Mouse (Mus musculus): Measurements from ENCODE around the gene Ikzf3. TPM values are rescaled to one million over a fixed set of nuclear protein-coding genes. Genes with fewer than 3 reads are reported as not detected.

The Ikzf3 gene
- polyA plus RNA-seq, 1 experiment from 2014 or later: 0.24 TPM

- Histone ChIP-seq H3K36me3 (peaks cover 24% of the 10 kb centered on the region), H3K4me3 (replicated peaks) (no peak overlapping the region), H3K27ac (no peak overlapping the region), H3K4me2 (replicated peaks) (no peak overlapping the region), H3K9me3 (no peaks in the 10 kb centered on the region), H3K4me1 (replicated peaks) (peaks cover 34% of the 10 kb centered on the region), H3K9ac (no peak overlapping the region), H3K27me3 (replicated peaks) (no peaks in the 10 kb centered on the region)
- WGBS: 79% methylated on average over 10 of the region's 10 CpGs
- ATAC-seq: no peak
Observed at GRCm38 (mm10) chr11:98418939-98419547, 126.8 kb downstream of the Ikzf3 start.

GRCm38 (mm10) chr11:98418273-98418672, 127.6 kb downstream of the Ikzf3 start:
- H3K9me3 ChIP-seq: no peaks in the 10 kb centered on the region
- no peak overlapping the region for H3K4me3 ChIP-seq (replicated peaks)
- no peak overlapping the region for H3K4me2 ChIP-seq (replicated peaks)
- H3K36me3 ChIP-seq: peaks cover 24% of the 10 kb centered on the region
- H3K27me3 ChIP-seq (replicated peaks): no peaks in the 10 kb centered on the region
- ATAC-seq: no peak
- whole genome bisulfite sequencing: 65% methylated on average over 6 of the region's 6 CpGs
- H3K27ac ChIP-seq: 0 out of 2 replicates have a peak overlapping the region, but pooled peaks have one; percentile 15
- H3K9ac ChIP-seq: no peak overlapping the region
- peaks cover 41% of the 10 kb centered on the region for H3K4me1 ChIP-seq (replicated peaks)

DNA sequence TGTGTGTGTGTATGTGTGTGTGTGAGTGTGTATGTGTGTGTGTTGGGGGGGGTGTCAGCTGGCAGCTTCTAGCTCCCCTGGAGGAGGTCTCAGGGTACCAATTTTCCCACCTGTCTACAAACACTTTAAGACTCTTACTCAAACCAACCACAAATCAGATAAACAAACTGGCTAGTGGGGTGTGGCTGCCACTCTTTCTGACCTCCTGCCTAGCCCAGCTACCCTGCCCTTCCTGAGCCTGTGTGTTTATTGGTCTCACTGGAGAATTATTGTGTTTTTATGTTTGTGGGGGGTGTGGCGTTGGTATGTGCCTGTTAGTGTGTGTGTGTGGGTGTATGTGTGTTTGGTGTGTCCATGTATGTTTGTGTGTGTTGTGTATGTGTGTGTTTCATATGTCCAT, 128.8 kb downstream of the Ikzf3 start:
- Histone ChIP-seq H3K9ac (no peak overlapping the region), H3K4me2 (replicated peaks) (no peak overlapping the region), H3K27ac (no peak overlapping the region), H3K4me1 (replicated peaks) (peaks cover 42% of the 10 kb centered on the region), H3K4me3 (replicated peaks) (no peak overlapping the region), H3K9me3 (no peaks in the 10 kb centered on the region), H3K27me3 (replicated peaks) (no peaks in the 10 kb centered on the region), H3K36me3 (peaks cover 13% of the 10 kb centered on the region; the same call in 1 of the 2 replicates)
- 58% methylated on average over 1 of the region's 1 CpGs for WGBS
- ATAC-seq: no peak

Other genes starting within 250 kb of the Ikzf3 start
- gene Neurod2, start 216.4 kb downstream of the Ikzf3 start, polyA plus RNA-seq (2015; fragmentation: Nextera tagmentation; extraction: Ambion mirVana): 0.09 TPM in 2 replicates
- 52.2 and 68.9 TPM in 2 replicates for gene Ppp1r1b, start 197.6 kb downstream of the Ikzf3 start, polyA plus RNA-seq (2015; fragmentation: Nextera tagmentation; extraction: Ambion mirVana)
- 39.4 and 39.7 TPM in 2 replicates for gene Stard3, start 187.7 kb downstream of the Ikzf3 start, polyA plus RNA-seq (2015; fragmentation: Nextera tagmentation; extraction: Ambion mirVana)
- gene Tcap, start 162.2 kb downstream of the Ikzf3 start, polyA plus RNA-seq (2015; fragmentation: Nextera tagmentation; extraction: Ambion mirVana): 0.25 TPM in 1 of 2 replicates, not detected in the other
- gene Pnmt, start 159.6 kb downstream of the Ikzf3 start, polyA plus RNA-seq (2015; fragmentation: Nextera tagmentation; extraction: Ambion mirVana): 0.19 TPM in 1 of 2 replicates, not detected in the other
- 15.5 and 16.7 TPM in 2 replicates for gene Pgap3, start 145.5 kb downstream of the Ikzf3 start, polyA plus RNA-seq (2015; fragmentation: Nextera tagmentation; extraction: Ambion mirVana)
- 31.9 and 35.1 TPM in 2 replicates for gene Erbb2, start 133.6 kb downstream of the Ikzf3 start, polyA plus RNA-seq (2015; fragmentation: Nextera tagmentation; extraction: Ambion mirVana)
- 202 and 212 TPM in 2 replicates for gene Mien1, start 107.0 kb downstream of the Ikzf3 start, polyA plus RNA-seq (2015; fragmentation: Nextera tagmentation; extraction: Ambion mirVana)
- gene Grb7, start 99.6 kb downstream of the Ikzf3 start, polyA plus RNA-seq (2015; fragmentation: Nextera tagmentation; extraction: Ambion mirVana): 71.0 and 73.7 TPM in 2 replicates
- gene Zpbp2, start 5.1 kb upstream of the Ikzf3 start, polyA plus RNA-seq (2015; fragmentation: Nextera tagmentation; extraction: Ambion mirVana): 0.53 and 0.60 TPM in 2 replicates
- 50.5 and 55.2 TPM in 2 replicates for gene Ormdl3, start 41.3 kb upstream of the Ikzf3 start, polyA plus RNA-seq (2015; fragmentation: Nextera tagmentation; extraction: Ambion mirVana)
- not detected in 2 replicates for gene Lrrc3c, start 52.3 kb upstream of the Ikzf3 start, polyA plus RNA-seq (2015; fragmentation: Nextera tagmentation; extraction: Ambion mirVana)
- gene Gm12355, start 79.6 kb upstream of the Ikzf3 start, polyA plus RNA-seq (2015; fragmentation: Nextera tagmentation; extraction: Ambion mirVana): 0.99 and 1.0 TPM in 2 replicates
- gene Gsdma3, start 80.3 kb upstream of the Ikzf3 start, polyA plus RNA-seq (2015; fragmentation: Nextera tagmentation; extraction: Ambion mirVana): not detected in 2 replicates
- gene Gsdma2, start 100.7 kb upstream of the Ikzf3 start, polyA plus RNA-seq (2015; fragmentation: Nextera tagmentation; extraction: Ambion mirVana): 0.20 and 0.21 TPM in 2 replicates
- gene Gsdma, start 118.3 kb upstream of the Ikzf3 start, polyA plus RNA-seq (2015; fragmentation: Nextera tagmentation; extraction: Ambion mirVana): 0.10 TPM in 1 of 2 replicates, not detected in the other
- 195 and 202 TPM in 2 replicates for gene Psmd3, start 136.5 kb upstream of the Ikzf3 start, polyA plus RNA-seq (2015; fragmentation: Nextera tagmentation; extraction: Ambion mirVana)
- not detected in 2 replicates for gene Csf3, start 155.2 kb upstream of the Ikzf3 start, polyA plus RNA-seq (2015; fragmentation: Nextera tagmentation; extraction: Ambion mirVana)
- gene Med24, start 183.4 kb upstream of the Ikzf3 start, polyA plus RNA-seq (2015; fragmentation: Nextera tagmentation; extraction: Ambion mirVana): 39.6 and 42.5 TPM in 2 replicates
- gene Thra, start 194.6 kb upstream of the Ikzf3 start, polyA plus RNA-seq (2015; fragmentation: Nextera tagmentation; extraction: Ambion mirVana): 42.7 and 45.5 TPM in 2 replicates
- 2.6 and 2.7 TPM in 2 replicates for gene Nr1d1, start 229.3 kb upstream of the Ikzf3 start, polyA plus RNA-seq (2015; fragmentation: Nextera tagmentation; extraction: Ambion mirVana)
- gene Msl1, start 249.5 kb upstream of the Ikzf3 start, polyA plus RNA-seq (2015; fragmentation: Nextera tagmentation; extraction: Ambion mirVana): 18.9 and 19.7 TPM in 2 replicates

Measured in intestine, embryonic 15.5 days (tissue).